Mouse (Mus musculus): ENCODE results near the gene Gm10799. TPM values are rescaled to one million over a fixed set of nuclear protein-coding genes. Genes with fewer than 3 reads are reported as not detected.
"Not testable (repeated sequence)": the region's sequence is repeated elsewhere in the genome, so short reads cannot be mapped to it uniquely, and the experiment has no call there.

Gm10799 gene
- total RNA-seq, 1 experiment from 2014 or later, result not detected

DNA sequence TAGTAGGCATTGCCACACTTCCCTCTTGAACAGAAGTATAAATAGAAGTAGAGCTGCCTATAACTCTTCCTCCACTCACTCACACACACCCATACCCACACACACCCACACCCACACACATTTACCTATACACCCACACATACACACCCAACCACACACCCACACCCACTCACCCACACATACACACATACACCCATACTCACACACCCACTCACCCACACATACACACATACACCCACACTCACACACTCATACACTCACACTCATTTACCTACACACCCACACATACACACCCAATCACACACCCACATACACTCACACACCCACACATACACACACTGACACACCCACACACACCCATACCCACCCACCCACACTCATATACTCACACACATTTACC is 14.1 kb upstream of the Gm10799 start:
- no peak for ATAC-seq (replicated peaks in 1 of 2; ENCODE audit: insufficient read depth in 1 of 2, low FRiP score in 2 of 2, low TSS enrichment in 1 of 2, low read depth in 1 of 2, poor library complexity in 2 of 2, severe bottlenecking in 2 of 2)

DNA sequence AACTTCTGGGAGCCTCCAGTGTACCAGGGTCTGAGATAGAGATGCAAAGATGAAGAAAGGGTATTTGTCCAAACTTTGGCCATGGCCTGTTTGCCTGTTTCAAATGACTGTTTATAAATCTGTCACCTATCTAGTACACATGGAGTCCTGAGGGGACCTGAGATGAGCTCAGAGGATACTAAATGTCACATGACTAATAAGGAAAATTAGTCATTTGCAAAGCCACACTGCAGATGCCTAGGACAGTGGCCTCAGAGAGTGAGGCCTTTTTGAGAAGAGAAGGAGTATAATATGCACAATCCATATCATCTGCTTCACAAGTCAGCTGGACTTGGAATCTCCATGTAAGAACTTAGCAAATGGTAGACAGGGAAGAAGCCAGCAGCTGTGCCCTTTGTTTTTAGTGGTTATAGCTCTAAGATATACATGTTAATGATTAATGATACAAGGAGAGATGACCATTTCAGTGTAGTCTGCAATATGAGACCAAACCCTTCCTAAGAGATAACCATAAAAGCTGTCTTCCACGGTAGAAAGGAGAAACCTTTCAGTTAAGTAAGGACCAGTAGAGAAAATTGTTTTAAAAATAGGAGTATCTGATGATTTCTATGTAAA is 13.2 kb upstream of the Gm10799 start:
- not testable (repeated sequence) for ATAC-seq (replicated peaks in 1 of 2; ENCODE audit: insufficient read depth in 1 of 2, low FRiP score in 2 of 2, low TSS enrichment in 1 of 2, low read depth in 1 of 2, poor library complexity in 2 of 2, severe bottlenecking in 2 of 2)

- ATAC-seq (replicated peaks in 1 of 2; ENCODE audit: insufficient read depth in 1 of 2, low FRiP score in 2 of 2, low TSS enrichment in 1 of 2, low read depth in 1 of 2, poor library complexity in 2 of 2, severe bottlenecking in 2 of 2), result peak; percentile 32 to 68; a peak in 3 of 4 replicates
Observed at GRCm38 (mm10) chr2:104078285-104078684, 9.9 kb upstream of the Gm10799 start.

DNA sequence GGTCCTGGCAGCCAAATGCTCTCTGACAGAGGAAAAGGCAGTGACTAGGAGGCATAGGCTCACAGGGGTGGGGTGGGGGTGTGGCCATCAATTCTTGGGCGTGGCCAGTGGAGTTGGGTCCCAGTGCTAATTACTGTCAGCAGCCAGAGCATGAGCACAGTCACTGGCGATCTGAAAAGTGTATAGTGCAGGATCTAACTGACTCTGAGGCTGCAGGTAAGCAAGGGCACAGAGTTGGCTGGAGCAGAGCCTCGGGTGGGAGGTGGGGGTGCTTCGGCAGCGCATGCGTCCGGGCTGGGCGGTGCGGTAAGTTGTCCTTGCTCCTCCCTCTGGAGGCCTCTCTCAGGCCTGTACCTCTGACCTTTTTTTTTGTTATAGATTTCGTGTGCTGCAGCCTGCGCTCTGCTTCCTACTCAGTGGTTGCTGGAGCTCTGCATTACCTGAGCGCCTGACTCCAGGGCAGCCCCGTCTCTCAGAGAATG is 1.4 kb upstream of the Gm10799 start, which contains the start of gene Cd59b:
Gene Cd59b, plus strand, starts transcription at position 146 of the 482 bp plus-strand sequence.
- ATAC-seq (replicated peaks in 1 of 2; ENCODE audit: insufficient read depth in 1 of 2, low FRiP score in 2 of 2, low TSS enrichment in 1 of 2, low read depth in 1 of 2, poor library complexity in 2 of 2, severe bottlenecking in 2 of 2), result peak; percentile 89 to 91

DNA sequence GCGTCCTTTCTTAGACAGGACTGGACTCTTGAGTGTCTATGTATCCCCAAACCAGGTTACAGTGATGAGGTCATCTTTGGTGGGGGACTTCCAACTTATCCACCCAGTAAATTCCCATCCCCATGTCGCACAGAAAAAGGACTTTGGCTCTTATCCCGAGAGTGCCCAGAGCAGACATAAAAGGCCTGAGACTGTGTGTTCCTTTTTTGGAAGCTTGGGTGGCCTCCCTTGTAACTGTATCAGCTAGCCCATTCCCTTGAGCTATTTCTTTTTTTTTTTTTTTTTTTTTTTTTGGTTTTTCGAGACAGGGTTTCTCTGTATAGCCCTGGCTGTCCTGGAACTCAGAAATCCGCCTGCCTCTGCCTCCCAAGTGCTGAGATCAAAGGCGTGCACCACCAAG is 2.8 kb downstream of the Gm10799 start, which contains the start of gene Gm10912:
Gene Gm10912, plus strand, starts transcription at position 301 of the 400 bp plus-strand sequence.
- not testable (repeated sequence) for ATAC-seq (replicated peaks in 1 of 2; ENCODE audit: insufficient read depth in 1 of 2, low FRiP score in 2 of 2, low TSS enrichment in 1 of 2, low read depth in 1 of 2, poor library complexity in 2 of 2, severe bottlenecking in 2 of 2)

DNA sequence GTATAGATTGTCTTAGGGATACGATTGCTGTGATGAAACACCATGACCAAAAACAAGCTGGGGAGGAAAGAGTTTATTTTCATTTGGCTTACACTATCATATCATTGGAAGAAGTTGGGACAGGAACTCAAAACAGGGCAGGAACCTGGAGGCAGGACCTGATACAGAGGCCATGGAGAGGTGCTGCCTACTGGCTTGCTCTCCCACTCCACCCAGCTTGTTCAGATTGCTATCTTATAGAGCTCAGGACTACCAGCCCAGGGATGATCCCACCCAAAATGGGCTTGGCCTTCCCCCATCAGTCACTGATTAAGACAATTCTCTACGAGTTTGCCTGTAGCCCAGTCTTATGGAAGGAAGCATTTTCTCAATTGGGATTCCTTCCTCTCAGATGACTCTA is 4.2 kb downstream of the Gm10799 start:
- ATAC-seq (replicated peaks in 1 of 2; ENCODE audit: insufficient read depth in 1 of 2, low FRiP score in 2 of 2, low TSS enrichment in 1 of 2, low read depth in 1 of 2, poor library complexity in 2 of 2, severe bottlenecking in 2 of 2), result no peak

- no peak for ATAC-seq (replicated peaks in 1 of 2; ENCODE audit: insufficient read depth in 1 of 2, low FRiP score in 2 of 2, low TSS enrichment in 1 of 2, low read depth in 1 of 2, poor library complexity in 2 of 2, severe bottlenecking in 2 of 2)
Observed at GRCm38 (mm10) chr2:104062665-104063064, 5.7 kb downstream of the Gm10799 start.

- ATAC-seq (replicated peaks in 1 of 2; ENCODE audit: insufficient read depth in 1 of 2, low FRiP score in 2 of 2, low TSS enrichment in 1 of 2, low read depth in 1 of 2, poor library complexity in 2 of 2, severe bottlenecking in 2 of 2), result no peak
Observed at GRCm38 (mm10) chr2:104060996-104061395, 7.4 kb downstream of the Gm10799 start.

DNA sequence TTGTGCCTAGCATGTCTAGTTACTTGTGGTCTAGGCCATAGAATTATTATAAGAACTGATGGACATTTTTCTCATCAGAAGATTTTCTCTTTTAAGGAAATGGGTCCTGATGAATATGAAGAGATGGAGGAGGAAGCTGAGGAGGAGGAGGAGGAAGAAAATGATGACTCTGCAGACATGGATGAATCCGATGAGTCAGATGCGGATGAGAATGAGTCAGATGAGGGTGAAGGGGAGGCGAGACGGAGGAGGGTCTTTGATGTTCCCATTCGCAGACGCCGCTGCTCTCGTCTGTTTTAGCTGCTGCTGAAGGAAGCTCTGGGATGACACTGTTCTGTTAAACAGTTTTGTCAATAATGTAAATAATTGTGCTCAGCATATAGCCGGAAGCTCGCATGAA is 8.6 kb downstream of the Gm10799 start:
- no peak for ATAC-seq (replicated peaks in 1 of 2; ENCODE audit: insufficient read depth in 1 of 2, low FRiP score in 2 of 2, low TSS enrichment in 1 of 2, low read depth in 1 of 2, poor library complexity in 2 of 2, severe bottlenecking in 2 of 2)

GRCm38 (mm10) chr2:104058954-104059353 is 9.4 kb downstream of the Gm10799 start:
- ATAC-seq (replicated peaks in 1 of 2; ENCODE audit: insufficient read depth in 1 of 2, low FRiP score in 2 of 2, low TSS enrichment in 1 of 2, low read depth in 1 of 2, poor library complexity in 2 of 2, severe bottlenecking in 2 of 2), result no peak

DNA sequence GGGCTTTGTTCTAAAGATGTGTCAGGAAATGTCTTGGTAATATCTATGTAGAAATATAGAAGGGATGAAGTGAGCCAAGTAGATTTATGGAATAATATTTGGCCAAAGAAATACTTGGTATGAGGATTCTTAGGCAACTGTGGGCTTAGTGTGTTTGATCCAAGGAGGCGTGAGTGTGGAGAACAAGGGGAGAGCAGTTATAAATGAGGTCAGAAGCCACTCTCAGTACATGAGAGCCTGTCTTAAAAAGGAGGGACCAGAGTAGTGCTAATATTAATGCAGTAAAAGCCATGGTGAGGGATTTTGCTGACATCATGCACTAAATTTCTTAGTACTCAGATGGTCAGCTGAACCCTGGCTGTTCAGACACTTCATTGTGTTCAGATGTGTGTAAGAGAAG is 10.0 kb downstream of the Gm10799 start:
- ATAC-seq (replicated peaks in 1 of 2; ENCODE audit: insufficient read depth in 1 of 2, low FRiP score in 2 of 2, low TSS enrichment in 1 of 2, low read depth in 1 of 2, poor library complexity in 2 of 2, severe bottlenecking in 2 of 2), result no peak

DNA sequence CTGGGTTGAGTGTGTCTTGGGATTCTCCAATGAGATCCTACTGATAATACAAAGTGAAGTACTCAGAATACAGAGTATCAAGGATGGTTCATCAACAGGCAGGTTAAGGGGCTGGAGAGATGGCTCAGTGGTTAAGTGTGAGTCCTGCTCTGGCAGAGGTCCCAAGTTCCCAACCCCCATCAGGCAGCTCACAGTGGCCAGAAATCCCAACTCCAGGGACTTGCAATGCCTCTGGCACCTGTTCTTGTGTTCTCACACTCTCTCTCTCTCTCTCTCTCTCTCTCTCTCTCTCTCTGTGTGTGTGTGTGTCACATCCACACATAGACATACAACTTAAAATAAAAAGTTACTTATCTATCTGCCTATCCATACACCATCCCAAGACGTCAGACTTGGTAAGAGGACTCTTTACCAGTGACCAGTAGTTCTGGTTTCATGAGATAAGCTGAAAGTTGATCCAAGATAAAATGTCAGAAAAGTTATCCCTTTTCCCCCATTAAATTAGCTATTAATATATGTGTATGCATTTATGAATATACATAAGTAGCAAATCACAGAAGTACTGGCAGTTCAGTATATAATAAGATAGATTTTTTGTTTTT is 23.8 kb downstream of the Gm10799 start:
- ATAC-seq (replicated peaks in 1 of 2; ENCODE audit: insufficient read depth in 1 of 2, low FRiP score in 2 of 2, low TSS enrichment in 1 of 2, low read depth in 1 of 2, poor library complexity in 2 of 2, severe bottlenecking in 2 of 2), result no peak

GRCm38 (mm10) chr2:104043624-104044478 is 24.5 kb downstream of the Gm10799 start:
- no peak for ATAC-seq (replicated peaks in 1 of 2; ENCODE audit: insufficient read depth in 1 of 2, low FRiP score in 2 of 2, low TSS enrichment in 1 of 2, low read depth in 1 of 2, poor library complexity in 2 of 2, severe bottlenecking in 2 of 2)

- ATAC-seq (replicated peaks in 1 of 2; ENCODE audit: insufficient read depth in 1 of 2, low FRiP score in 2 of 2, low TSS enrichment in 1 of 2, low read depth in 1 of 2, poor library complexity in 2 of 2, severe bottlenecking in 2 of 2), result no peak
Observed at GRCm38 (mm10) chr2:104042766-104043165, 25.6 kb downstream of the Gm10799 start.

GRCm38 (mm10) chr2:104041632-104042031 is 26.7 kb downstream of the Gm10799 start:
- peak; percentile 37 to 48; a peak in 3 of 4 replicates for ATAC-seq (replicated peaks in 1 of 2; ENCODE audit: insufficient read depth in 1 of 2, low FRiP score in 2 of 2, low TSS enrichment in 1 of 2, low read depth in 1 of 2, poor library complexity in 2 of 2, severe bottlenecking in 2 of 2)

GRCm38 (mm10) chr2:104038236-104038635 is 30.1 kb downstream of the Gm10799 start:
- ATAC-seq (replicated peaks in 1 of 2; ENCODE audit: insufficient read depth in 1 of 2, low FRiP score in 2 of 2, low TSS enrichment in 1 of 2, low read depth in 1 of 2, poor library complexity in 2 of 2, severe bottlenecking in 2 of 2), result no peak

DNA sequence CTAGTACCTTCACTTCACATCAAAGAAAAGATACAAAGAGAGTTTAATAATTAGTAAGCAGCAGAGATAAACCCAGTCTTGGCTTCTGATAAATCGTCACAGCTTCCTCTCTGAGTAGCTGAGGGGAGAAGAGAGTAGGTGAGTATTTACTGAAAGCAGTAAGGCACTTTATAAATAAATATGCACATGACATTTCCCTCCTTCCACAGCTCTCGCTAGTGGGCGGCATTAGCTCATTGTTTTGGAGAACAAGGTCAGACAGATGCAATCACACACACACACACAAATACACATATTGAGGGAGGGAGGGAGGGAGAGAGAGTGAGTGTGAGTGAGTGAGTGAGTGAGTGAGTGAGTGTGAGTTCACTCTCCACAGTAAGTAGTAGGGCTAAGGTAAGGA is 32.0 kb downstream of the Gm10799 start:
- ATAC-seq (replicated peaks in 1 of 2; ENCODE audit: insufficient read depth in 1 of 2, low FRiP score in 2 of 2, low TSS enrichment in 1 of 2, low read depth in 1 of 2, poor library complexity in 2 of 2, severe bottlenecking in 2 of 2), result no peak

GRCm38 (mm10) chr2:104035595-104035994 is 32.8 kb downstream of the Gm10799 start:
- no peak for ATAC-seq (replicated peaks in 1 of 2; ENCODE audit: insufficient read depth in 1 of 2, low FRiP score in 2 of 2, low TSS enrichment in 1 of 2, low read depth in 1 of 2, poor library complexity in 2 of 2, severe bottlenecking in 2 of 2)

All from hematopoietic stem cell, adult 5-6 weeks (primary cell).